Mouse (Mus musculus) kidney, adult 9 months (tissue): ENCODE measurements around the gene Fubp1.

Source experiments
- DNase-seq: peaks from one replicate; pipeline ENCODE4 v3.0.0; 2022

Fubp1 gene

GRCm38 (mm10) chr3:152209967-152210634 lies at the start of gene Fubp1, which contains the start of gene Dnajb4:
Gene Fubp1 (plus strand): TSS chr3:152210422.
Gene Dnajb4 (minus strand): TSS chr3:152210302.
- peak; percentile 99 for DNase-seq

GRCm38 (mm10) chr3:152160607-152161006 lies 49.6 kb upstream of the Fubp1 start:
- DNase-seq = no peak

GRCm38 (mm10) chr3:152163320-152163719 lies 46.9 kb upstream of the Fubp1 start:
- DNase-seq = no peak

- DNase-seq = no peak
Measured at GRCm38 (mm10) chr3:152165014-152165350, 45.2 kb upstream of the Fubp1 start.

GRCm38 (mm10) chr3:152165351-152166098 lies 44.7 kb upstream of the Fubp1 start:
- peak; percentile 87 for DNase-seq

- no peak for DNase-seq
Measured at GRCm38 (mm10) chr3:152166099-152166423, 44.2 kb upstream of the Fubp1 start, which contains the start of gene Gipc2. Gene Gipc2 (minus strand): TSS chr3:152166230.

- no peak for DNase-seq
Measured at GRCm38 (mm10) chr3:152166699-152167451, 43.3 kb upstream of the Fubp1 start.

- DNase-seq = no peak
Measured at GRCm38 (mm10) chr3:152168007-152168406, 42.2 kb upstream of the Fubp1 start.

- no peak for DNase-seq
Measured at GRCm38 (mm10) chr3:152170407-152170806, 39.8 kb upstream of the Fubp1 start.

GRCm38 (mm10) chr3:152171236-152171635 lies 39.0 kb upstream of the Fubp1 start:
- DNase-seq = no peak

GRCm38 (mm10) chr3:152171862-152172261 lies 38.4 kb upstream of the Fubp1 start:
- DNase-seq = no peak

- no peak for DNase-seq
Measured at GRCm38 (mm10) chr3:152172322-152172935, 37.8 kb upstream of the Fubp1 start.

- no peak for DNase-seq
Measured at GRCm38 (mm10) chr3:152178816-152179215, 31.4 kb upstream of the Fubp1 start.

GRCm38 (mm10) chr3:152179285-152179684 lies 30.9 kb upstream of the Fubp1 start:
- DNase-seq = no peak

GRCm38 (mm10) chr3:152180624-152181023 lies 29.6 kb upstream of the Fubp1 start:
- DNase-seq = no peak

GRCm38 (mm10) chr3:152183522-152183921 lies 26.7 kb upstream of the Fubp1 start:
- no peak for DNase-seq

- DNase-seq = no peak
Measured at GRCm38 (mm10) chr3:152186106-152186505, 24.1 kb upstream of the Fubp1 start.

- DNase-seq = peak; percentile 37
Measured at GRCm38 (mm10) chr3:152189306-152189705, 20.9 kb upstream of the Fubp1 start.

- no peak for DNase-seq
Measured at GRCm38 (mm10) chr3:152190679-152191477, 19.3 kb upstream of the Fubp1 start.

- peak; percentile 64 for DNase-seq
Measured at GRCm38 (mm10) chr3:152191791-152192237, 18.4 kb upstream of the Fubp1 start.

GRCm38 (mm10) chr3:152192238-152192931 lies 17.8 kb upstream of the Fubp1 start:
- DNase-seq = peak; percentile 87

- no peak for DNase-seq
Measured at GRCm38 (mm10) chr3:152193177-152193576, 17.0 kb upstream of the Fubp1 start.
